16 mouse cellular contexts compared by ENCODE assay signal in the genomic region with DNA sequence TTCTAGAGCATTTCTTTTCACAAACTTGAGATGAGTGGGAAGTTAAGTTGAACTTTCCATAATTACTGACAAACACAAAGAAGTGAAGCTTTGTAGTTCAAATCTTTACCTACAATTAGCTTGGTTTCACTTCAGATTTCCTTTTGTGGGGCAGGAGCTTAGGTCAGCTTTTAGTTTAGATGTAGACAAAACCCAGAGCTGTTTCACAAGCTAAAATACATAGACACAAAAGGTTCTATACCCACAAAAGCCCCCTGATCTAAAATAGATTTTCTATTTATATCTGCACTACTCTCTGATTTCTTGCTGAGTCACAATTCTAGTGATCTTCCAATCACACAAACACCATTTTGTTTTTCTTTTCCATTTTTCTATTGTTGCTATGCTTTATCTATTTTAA.
"Had no signal": no experiment of that assay in that cellular context is flagged by ENCODE, and none has a peak within 500 bp of the region (broad histone marks: within the 10 kb centered on the region; RNA-seq: fewer than 3 reads in every experiment).

No protein-coding gene starts in this region.

- H3K4me3 ChIP-seq: neural tube, embryonic 13.5 days; neural tube, embryonic 15.5 days; stomach, embryonic 15.5 days had no signal

- H3K27me3 ChIP-seq: neural tube, embryonic 13.5 days; neural tube, embryonic 15.5 days; stomach, embryonic 15.5 days had no signal

- H3K4me2 ChIP-seq: neural tube, embryonic 13.5 days; neural tube, embryonic 15.5 days; stomach, embryonic 15.5 days had no signal

- DNase-seq: retina, postnatal 1 day; right cerebral cortex, adult 18-20 months; right cerebral cortex, postnatal 14 days; right cerebral cortex, postnatal 25 days; right cerebral cortex, postnatal 4 days; spleen, adult 18-20 months; thymus, adult 18-20 months; thymus, adult 2 months; thymus, postnatal 14 days; thymus, postnatal 25 days; thymus, postnatal 36 days; thymus, postnatal 4 days had no signal

- H3K36me3 ChIP-seq: neural tube, embryonic 13.5 days; neural tube, embryonic 15.5 days; stomach, embryonic 15.5 days had no signal

- H3K9me3 ChIP-seq: neural tube, embryonic 13.5 days; neural tube, embryonic 15.5 days; stomach, embryonic 15.5 days had no signal

- H3K9ac ChIP-seq: neural tube, embryonic 13.5 days; neural tube, embryonic 15.5 days; stomach, embryonic 15.5 days had no signal

- H3K27ac ChIP-seq: neural tube, embryonic 13.5 days; neural tube, embryonic 15.5 days; stomach, embryonic 15.5 days; stomach, postnatal 0 days had no signal

- H3K4me1 ChIP-seq: neural tube, embryonic 13.5 days; neural tube, embryonic 15.5 days; stomach, embryonic 15.5 days had no signal
